Mouse (Mus musculus) right cerebral cortex, adult 2 months (tissue): ENCODE results near the gene Dzip1l.

Experiments used
- DNase-seq, 2 experiments: peaks; one replicate each; pipeline ENCODE4 v3.0.0; 2021 to 2022; ENCODE audit warnings: low spot score in 2 of 2

Gene Dzip1l

GRCm38 (mm10) chr9:99717134-99717533, 87.8 kb downstream of the Dzip1l start, which contains the start of gene Cldn18:
Gene Cldn18, minus strand, starts transcription at chr9:99717267.
- DNase-seq = no peak
